Mouse (Mus musculus) forelimb bud, embryonic 11.5 days (tissue): ENCODE data around the gene Sar1b.
A peak's percentile ranks its signal among the peaks of the same experiment; 100 is the strongest.
"Not testable (repeated sequence)": the region's sequence is repeated elsewhere in the genome, so short reads cannot be mapped to it uniquely, and the experiment has no call there.

Experiments
- DNase-seq: peaks from one replicate; pipeline ENCODE4 v3.0.0-alpha.2; 2012; ENCODE audit warnings: low read depth, low spot score

The Sar1b gene

DNA sequence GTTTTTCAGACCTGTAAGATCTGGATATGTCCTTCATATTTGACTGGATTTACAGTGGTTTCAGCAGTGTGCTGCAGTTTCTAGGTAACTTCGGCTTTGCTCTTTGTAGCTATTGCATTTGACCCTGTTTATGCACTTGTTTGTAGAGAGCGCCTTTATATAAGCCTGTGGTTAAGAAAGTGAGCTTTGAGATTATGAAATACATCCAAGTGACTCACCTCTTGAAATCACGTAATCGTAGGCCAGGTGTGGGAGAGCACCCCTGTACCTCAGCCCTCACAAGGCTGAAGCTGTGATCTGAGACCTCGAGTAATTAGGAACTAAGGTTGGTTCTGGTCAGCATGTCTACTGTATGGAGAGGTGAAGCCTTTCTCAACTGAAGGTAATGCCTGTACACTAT, 14.0 kb downstream of the Sar1b start:
- no peak for DNase-seq

- DNase-seq, result no peak
These were observed 17.3 kb downstream of the Sar1b start for GRCm38 (mm10) chr11:51780773-51781267.

GRCm38 (mm10) chr11:51782721-51783120, 19.2 kb downstream of the Sar1b start:
- DNase-seq, result no peak

GRCm38 (mm10) chr11:51785926-51786325, 22.4 kb downstream of the Sar1b start:
- DNase-seq, result peak; percentile 49

DNA sequence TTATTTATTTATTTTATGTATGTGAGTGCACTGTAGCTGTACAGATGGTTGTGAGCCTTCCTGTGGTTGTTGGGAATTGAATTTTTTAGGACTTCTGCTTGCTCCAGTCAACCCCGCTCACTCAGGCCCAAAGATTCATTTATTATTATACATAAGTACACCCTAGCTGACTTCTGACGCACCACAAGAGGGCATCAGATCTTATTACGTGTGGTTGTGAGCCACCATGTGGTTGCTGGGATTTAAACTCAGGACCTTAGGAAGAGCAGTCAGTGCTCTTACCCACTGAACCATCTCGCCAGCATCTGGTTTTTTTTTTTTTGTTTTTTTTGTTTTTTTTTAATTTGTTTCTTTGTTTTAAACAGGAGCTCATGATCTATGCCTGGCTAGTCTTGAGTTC, 26.2 kb downstream of the Sar1b start:
- DNase-seq, result not testable (repeated sequence)

GRCm38 (mm10) chr11:51790662-51791061, 27.2 kb downstream of the Sar1b start:
- no peak for DNase-seq

GRCm38 (mm10) chr11:51796272-51796671, 32.8 kb downstream of the Sar1b start:
- no peak for DNase-seq

DNA sequence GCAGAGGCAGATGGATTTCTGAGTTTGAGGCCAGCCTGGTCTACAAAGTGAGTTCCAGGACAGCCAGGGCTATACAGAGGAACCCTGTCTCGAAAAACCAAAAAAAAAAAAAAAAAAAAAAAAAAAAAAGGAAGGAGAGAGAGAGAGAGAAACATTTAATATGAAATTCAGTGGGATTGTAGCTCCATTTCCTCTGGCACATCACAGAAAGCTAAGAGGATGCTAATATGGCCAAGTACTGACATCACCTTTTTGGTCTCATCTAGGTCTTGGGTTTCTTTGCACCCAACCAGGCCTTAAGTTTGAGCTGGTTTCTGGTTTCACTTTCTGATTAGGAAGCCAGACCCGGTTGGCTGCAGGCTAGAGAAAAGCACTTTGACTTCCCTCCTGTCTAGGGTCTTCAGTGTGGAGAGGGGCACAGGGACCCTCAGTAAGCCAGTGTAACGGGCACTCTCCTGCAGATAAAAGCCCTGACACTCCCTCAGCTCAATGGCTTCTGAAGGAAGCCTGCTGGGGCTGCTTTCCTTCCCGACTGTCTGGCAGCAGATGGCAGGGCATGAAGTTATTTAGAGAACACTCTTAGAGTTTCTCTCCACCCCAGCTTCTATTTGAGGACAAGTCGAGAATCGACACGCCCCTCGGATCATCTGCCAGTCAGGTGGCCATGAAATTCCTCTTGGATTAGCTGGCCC, 37.3 kb downstream of the Sar1b start:
- DNase-seq, result no peak

- DNase-seq, result peak; percentile 61
These were observed 41.9 kb downstream of the Sar1b start for GRCm38 (mm10) chr11:51805221-51805981.

DNA sequence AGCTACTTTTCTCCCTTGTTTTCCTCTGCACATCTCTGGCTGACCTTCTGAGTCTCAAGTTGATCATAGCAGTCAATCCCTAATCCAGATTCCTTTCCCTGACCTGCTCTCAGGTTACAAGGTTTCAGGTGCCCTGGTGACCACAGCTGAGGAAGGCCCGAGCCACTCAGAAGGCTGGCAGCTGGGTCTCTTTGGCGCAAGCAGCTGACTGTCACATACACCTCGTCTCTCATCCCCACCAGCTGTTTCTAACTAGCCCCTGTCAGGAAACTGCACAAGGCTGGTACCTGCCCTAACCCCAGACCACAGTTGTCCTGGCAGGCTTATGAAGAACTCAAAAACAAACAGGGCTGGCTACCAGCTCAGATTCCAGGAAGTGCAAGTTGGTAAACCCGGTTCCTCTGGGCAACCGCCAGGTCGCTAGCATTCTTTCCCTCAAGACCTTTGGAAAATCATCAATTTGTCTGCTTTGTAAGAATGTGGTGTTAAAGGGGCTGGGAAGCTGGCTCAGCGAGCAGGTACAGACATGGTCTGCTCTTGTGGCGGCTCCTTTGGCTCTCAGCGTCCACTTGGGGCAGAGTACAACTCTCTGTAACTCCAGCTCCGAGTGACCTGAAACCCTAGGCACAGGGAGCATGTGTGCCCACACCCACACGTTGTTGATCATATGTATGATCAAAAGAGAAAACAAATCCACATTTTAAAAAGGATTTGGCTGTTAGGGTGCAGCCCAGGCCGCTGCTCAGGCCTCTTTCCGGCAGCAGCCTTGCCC, 43.8 kb downstream of the Sar1b start:
- DNase-seq, result no peak

DNA sequence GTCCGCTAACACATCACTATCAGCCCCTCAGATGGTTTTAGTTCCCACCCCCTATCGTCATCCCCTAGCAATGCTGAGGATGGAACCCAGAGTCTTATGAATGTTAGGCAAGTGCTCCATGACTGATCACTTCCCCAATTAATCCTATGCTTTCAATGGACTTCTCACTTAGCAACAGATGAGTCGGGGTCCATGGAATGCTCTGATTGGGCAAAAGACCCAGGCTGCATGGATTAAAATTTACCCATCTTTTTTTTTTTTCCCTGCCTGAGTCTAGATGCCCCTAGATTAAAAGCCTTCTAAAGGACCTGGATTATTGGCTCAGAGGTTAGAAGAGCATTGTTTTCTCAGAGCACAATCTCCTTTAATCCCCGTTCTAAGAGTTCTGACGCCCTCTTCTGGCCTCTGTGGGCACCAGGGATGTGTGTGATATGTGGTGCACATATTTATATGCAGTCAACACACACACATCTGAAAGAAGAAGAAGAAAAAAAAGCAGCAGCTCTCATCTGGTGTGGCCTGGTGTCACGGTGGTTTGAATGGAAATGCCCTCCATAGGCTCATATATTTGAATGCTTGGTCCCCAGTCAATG, 46.2 kb downstream of the Sar1b start:
- peak; percentile 21 for DNase-seq

DNA sequence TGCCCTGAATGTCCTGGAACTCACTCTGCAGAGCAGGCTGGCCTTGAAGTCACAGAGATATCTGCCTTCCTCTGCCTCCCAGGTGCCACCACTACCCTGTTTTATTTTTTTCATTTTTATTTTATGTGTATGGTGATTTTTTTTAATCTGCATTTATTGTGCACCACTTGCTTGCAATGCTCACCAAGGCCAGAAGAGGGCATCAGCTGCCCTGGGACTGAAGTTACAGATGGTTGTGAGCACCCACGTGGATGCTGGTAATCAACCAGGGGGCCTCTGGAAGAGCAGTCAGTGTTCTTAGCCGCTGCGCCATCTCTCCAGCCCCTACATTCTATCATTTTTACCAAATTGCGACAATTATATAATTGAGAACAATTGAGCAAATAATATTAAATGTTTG, 47.7 kb downstream of the Sar1b start:
- DNase-seq, result no peak

- no peak for DNase-seq
These were observed 48.6 kb downstream of the Sar1b start for GRCm38 (mm10) chr11:51812022-51812546.

DNA sequence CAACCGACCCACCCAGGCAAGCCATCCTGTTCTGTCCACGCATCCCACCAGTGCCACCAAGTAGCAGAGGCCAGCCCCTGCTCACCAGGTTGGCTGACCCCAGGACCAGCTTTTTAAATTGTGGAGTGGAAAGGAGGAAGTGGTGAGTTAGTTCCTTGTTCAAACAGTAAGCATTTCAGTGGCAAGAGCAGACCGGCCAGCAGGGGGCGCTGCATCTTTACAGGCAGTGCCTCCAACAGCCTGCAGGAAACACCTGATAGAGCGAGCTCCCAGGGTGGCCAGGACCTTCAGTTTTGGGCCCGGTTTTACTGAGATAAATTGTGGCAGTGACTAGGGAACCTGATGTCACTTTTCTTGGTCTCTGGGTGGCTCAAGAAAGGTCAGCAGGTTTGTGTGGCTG, 54.3 kb downstream of the Sar1b start:
- DNase-seq, result peak; percentile 83

DNA sequence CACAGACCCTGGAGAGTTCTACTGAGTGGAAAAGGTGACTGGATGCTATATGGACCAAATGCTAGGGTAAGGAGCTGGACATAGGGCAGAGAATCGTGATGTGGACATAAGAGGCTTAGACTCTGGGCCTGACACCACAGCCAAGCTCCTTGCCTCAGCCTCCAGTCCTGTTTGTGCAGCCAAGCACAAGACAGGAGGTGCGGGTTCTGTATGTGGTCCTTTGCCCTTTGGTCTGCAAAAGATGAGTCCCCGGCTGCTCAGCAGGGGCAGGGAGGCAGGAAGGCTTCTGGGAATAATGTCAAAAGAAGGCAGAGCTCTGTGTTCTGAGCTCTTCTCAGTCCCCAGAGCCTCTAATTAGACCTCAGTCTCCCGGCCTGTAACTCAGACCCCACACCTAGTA, 55.4 kb downstream of the Sar1b start:
- no peak for DNase-seq

DNA sequence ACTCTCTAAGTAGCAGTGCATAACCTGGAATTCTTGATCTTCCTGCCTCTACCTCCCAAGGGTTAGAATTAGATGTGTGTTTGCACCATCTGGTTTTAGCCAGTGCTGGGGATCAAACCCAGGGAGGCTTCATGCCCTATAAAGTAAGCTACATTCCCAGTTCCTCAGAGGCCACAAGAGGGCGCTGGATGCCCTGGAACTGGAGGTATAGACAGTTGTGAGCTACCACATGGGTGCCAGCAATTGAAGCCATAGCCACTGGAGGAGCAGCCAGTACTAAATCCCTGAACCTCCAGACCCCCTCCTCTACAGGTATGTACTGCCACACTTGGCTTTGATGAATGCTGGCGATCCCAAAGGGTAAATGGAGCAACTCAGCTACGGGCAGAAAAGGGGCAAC, 56.5 kb downstream of the Sar1b start:
- DNase-seq, result no peak

DNA sequence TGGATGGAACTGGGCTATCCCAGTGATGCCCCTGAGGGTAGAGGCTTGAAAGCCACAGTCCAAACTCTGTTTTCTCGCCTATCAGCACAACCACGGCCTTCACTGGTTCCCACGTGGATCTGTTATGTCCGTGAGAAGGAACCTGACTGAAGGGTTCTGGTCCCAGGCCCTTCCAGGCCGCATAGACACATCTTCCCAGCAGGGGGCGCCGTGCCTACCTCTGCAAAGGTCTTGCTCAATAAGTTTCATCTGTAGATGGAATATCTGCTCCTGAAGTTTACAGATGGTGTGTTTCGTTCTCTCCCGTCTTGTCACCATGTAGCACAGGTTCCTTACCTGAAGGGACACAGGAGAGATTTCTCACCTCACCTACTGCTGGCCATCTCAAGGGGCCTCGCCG, 57.4 kb downstream of the Sar1b start:
- DNase-seq, result peak; percentile 65

GRCm38 (mm10) chr11:51822736-51823135, 59.2 kb downstream of the Sar1b start:
- DNase-seq, result no peak

GRCm38 (mm10) chr11:51823271-51823670, 59.8 kb downstream of the Sar1b start:
- no peak for DNase-seq

- DNase-seq, result no peak
These were observed 60.7 kb downstream of the Sar1b start for GRCm38 (mm10) chr11:51823963-51824753.
